Mouse (Mus musculus) effector memory CD4-positive, alpha-beta T cell, adult 7 months (primary cell): ENCODE data around the gene Arl3. TPM values are rescaled to one million over a fixed set of nuclear protein-coding genes. Genes with fewer than 3 reads are reported as not detected.

Source experiments
- polyA plus RNA-seq: library from polyadenylated mRNA; unstranded; fragments of 100-300 nt; shearing (Covaris generic); gene quantifications from one replicate; pipeline ENCODE4 v1.2.1, GENCODE M21; 2017

Arl3 gene
- 10.2 TPM for polyA plus RNA-seq

GRCm38 (mm10) chr19:46572951-46573937, at the start of gene Arl3, which contains the start of gene Sfxn2:
Gene Arl3, minus strand, starts transcription at chr19:46573198.
Gene Sfxn2, plus strand, starts transcription at chr19:46573365.

GRCm38 (mm10) chr19:46598720-46599252, 25.8 kb upstream of the Arl3 start, which contains the start of gene Wbp1l:
Gene Wbp1l, plus strand, starts transcription at chr19:46599084.

GRCm38 (mm10) chr19:46501401-46502068, 71.5 kb downstream of the Arl3 start, which contains the start of gene Trim8:
Gene Trim8, plus strand, starts transcription at chr19:46501702.

Other genes with a start within 250 kb of the Arl3 start
- gene Psd, start 246.0 kb downstream of the Arl3 start, polyA plus RNA-seq = 12.3 TPM
- 12.4 TPM for gene Fbxl15, start 245.0 kb downstream of the Arl3 start, polyA plus RNA-seq
- gene Cuedc2, start 234.5 kb downstream of the Arl3 start, polyA plus RNA-seq = 21.5 TPM
- gene Mfsd13a, start 232.1 kb downstream of the Arl3 start, polyA plus RNA-seq = 10.7 TPM
- not detected for gene 2310034G01Rik, start 222.9 kb downstream of the Arl3 start, polyA plus RNA-seq
- 101 TPM for gene Actr1a, start 177.4 kb downstream of the Arl3 start, polyA plus RNA-seq
- 27.0 TPM for gene Sufu, start 176.3 kb downstream of the Arl3 start, polyA plus RNA-seq
- gene Trim8, start 71.5 kb downstream of the Arl3 start, polyA plus RNA-seq = 67.2 TPM
- gene Sfxn2, start 167 bp upstream of the Arl3 start, polyA plus RNA-seq = 6.3 TPM
- gene Wbp1l, start 25.9 kb upstream of the Arl3 start, polyA plus RNA-seq = 73.2 TPM
- gene Cyp17a1, start 100.0 kb upstream of the Arl3 start, polyA plus RNA-seq = 1.2 TPM
- 1.8 TPM for gene Borcs7, start 116.7 kb upstream of the Arl3 start, polyA plus RNA-seq
- gene As3mt, start 134.3 kb upstream of the Arl3 start, polyA plus RNA-seq = 3.7 TPM
- gene Cnnm2, start 188.4 kb upstream of the Arl3 start, polyA plus RNA-seq = 4.5 TPM